Mouse (Mus musculus) right cerebral cortex, postnatal 4 days (tissue): ENCODE results near the gene Pdcd1lg2.

ENCODE experiments used
- DNase-seq: peaks from one replicate; pipeline ENCODE4 v3.0.0-alpha.2; 2022

Pdcd1lg2 gene

GRCm38 (mm10) chr19:29420397-29420796, 9.7 kb downstream of the Pdcd1lg2 start:
- no peak for DNase-seq

- no peak for DNase-seq
Measured at GRCm38 (mm10) chr19:29422013-29422645, 11.4 kb downstream of the Pdcd1lg2 start.

- DNase-seq, result no peak
Measured at GRCm38 (mm10) chr19:29422796-29423195, 12.1 kb downstream of the Pdcd1lg2 start.

- no peak for DNase-seq
Measured at GRCm38 (mm10) chr19:29430516-29430915, 19.8 kb downstream of the Pdcd1lg2 start.

GRCm38 (mm10) chr19:29430953-29431352, 20.2 kb downstream of the Pdcd1lg2 start:
- no peak for DNase-seq

- no peak for DNase-seq
Measured at GRCm38 (mm10) chr19:29436793-29437479, 26.2 kb downstream of the Pdcd1lg2 start.

- DNase-seq, result no peak
Measured at GRCm38 (mm10) chr19:29437849-29438248, 27.1 kb downstream of the Pdcd1lg2 start.

- DNase-seq, result no peak
Measured at GRCm38 (mm10) chr19:29439242-29439641, 28.5 kb downstream of the Pdcd1lg2 start.

GRCm38 (mm10) chr19:29442492-29442891, 31.8 kb downstream of the Pdcd1lg2 start:
- no peak for DNase-seq

GRCm38 (mm10) chr19:29444364-29444763, 33.6 kb downstream of the Pdcd1lg2 start:
- no peak for DNase-seq

GRCm38 (mm10) chr19:29448373-29448772, 37.7 kb downstream of the Pdcd1lg2 start:
- no peak for DNase-seq

GRCm38 (mm10) chr19:29450376-29450775, 39.7 kb downstream of the Pdcd1lg2 start:
- no peak for DNase-seq

GRCm38 (mm10) chr19:29454141-29454601, 43.5 kb downstream of the Pdcd1lg2 start:
- no peak for DNase-seq

GRCm38 (mm10) chr19:29455156-29455555, 44.4 kb downstream of the Pdcd1lg2 start:
- DNase-seq, result no peak

- DNase-seq, result no peak
Measured at GRCm38 (mm10) chr19:29457982-29458381, 47.3 kb downstream of the Pdcd1lg2 start.

- DNase-seq, result no peak
Measured at GRCm38 (mm10) chr19:29462462-29462861, 51.7 kb downstream of the Pdcd1lg2 start.

GRCm38 (mm10) chr19:29463645-29464395, 53.1 kb downstream of the Pdcd1lg2 start:
- no peak for DNase-seq

- no peak for DNase-seq
Measured at GRCm38 (mm10) chr19:29466819-29467218, 56.1 kb downstream of the Pdcd1lg2 start.

- no peak for DNase-seq
Measured at GRCm38 (mm10) chr19:29468941-29469685, 58.4 kb downstream of the Pdcd1lg2 start.

GRCm38 (mm10) chr19:29469686-29470254, 59.1 kb downstream of the Pdcd1lg2 start:
- DNase-seq, result no peak

GRCm38 (mm10) chr19:29470652-29471051, 59.9 kb downstream of the Pdcd1lg2 start:
- DNase-seq, result peak; percentile 46

- DNase-seq, result no peak
Measured at GRCm38 (mm10) chr19:29472424-29472823, 61.7 kb downstream of the Pdcd1lg2 start.

GRCm38 (mm10) chr19:29472946-29473345, 62.2 kb downstream of the Pdcd1lg2 start:
- no peak for DNase-seq
